Mouse (Mus musculus) limb, embryonic 13.5 days (tissue): ENCODE measurements around the gene Apol8. TPM values are rescaled to one million over a fixed set of nuclear protein-coding genes. Genes with fewer than 3 reads are reported as not detected.

Experiments
- ATAC-seq: fragments of 200-750 bp; cut with Nextera tagmentation; 2 replicates; pipeline ENCODE4 v1.8.0; 2017; ENCODE audit warnings: low read depth, moderate number of reproducible peaks, moderate TSS enrichment; ENCODE audit not compliant: low FRiP score
- H3K27ac ChIP-seq: fragments of 300-500 bp; sonication (generic); 2 replicates; pipeline ENCODE4 v1.5.1; 2015; ENCODE audit warnings: inconsistent platforms, mild to moderate bottlenecking, moderate library complexity
- H3K27me3 ChIP-seq: fragments of 300-500 bp; sonication (generic); 2 replicates; pipeline ENCODE4 v1.6.1; 2015; ENCODE audit warnings: mild to moderate bottlenecking, inconsistent platforms
- H3K36me3 ChIP-seq: fragments of 300-500 bp; sonication (generic); 2 replicates; pipeline ENCODE4 v1.6.1; 2015; ENCODE audit warnings: inconsistent platforms, mild to moderate bottlenecking, moderate library complexity
- H3K4me1 ChIP-seq: fragments of 300-500 bp; sonication (generic); 2 replicates; pipeline ENCODE4 v1.6.1; 2015; ENCODE audit warnings: inconsistent platforms
- H3K4me2 ChIP-seq: fragments of 300-500 bp; sonication (generic); replicated peaks from 2 replicates; pipeline ENCODE4 v1.6.1; 2015; ENCODE audit warnings: inconsistent platforms, mild to moderate bottlenecking, moderate library complexity
- H3K4me3 ChIP-seq: fragments of 300-500 bp; sonication (generic); 2 replicates; pipeline ENCODE4 v1.5.1; 2015; ENCODE audit warnings: moderate library complexity, mild to moderate bottlenecking, inconsistent platforms
- H3K9ac ChIP-seq: fragments of 300-500 bp; sonication (generic); 2 replicates; pipeline ENCODE4 v1.6.1; 2015; ENCODE audit warnings: mild to moderate bottlenecking, inconsistent platforms
- H3K9me3 ChIP-seq: fragments of 300-500 bp; sonication (generic); 2 replicates; pipeline ENCODE4 v1.6.1; 2016; ENCODE audit warnings: inconsistent platforms
- WGBS: fragments of 180-500 bp; shearing (Covaris S2); methylation state at CpG from one replicate; pipeline ENCODE4 v1.1.7; 2015; 5-methylcytosine and 5-hydroxymethylcytosine counted together
- polyA plus RNA-seq: library from polyadenylated mRNA; unstranded; fragments of >200 nt; fragmentation: Nextera tagmentation; extraction: Ambion mirVana; gene quantifications from 2 replicates; pipeline ENCODE4 v1.2.1, GENCODE M21; 2015

Gene Apol8
- polyA plus RNA-seq: 0.18 TPM in 1 of 2 replicates, not detected in the other

- H3K4me2 ChIP-seq: no peak within 1 kb of the TSS
- H3K4me1 ChIP-seq: no peaks in the 10 kb centered on the region
- no peak within 1 kb of the TSS for H3K9ac ChIP-seq
These were observed at the start of gene Apol8 for GRCm38 (mm10) chr15:77756848-77757247. Gene Apol8 (minus strand): TSS chr15:77757003.

DNA sequence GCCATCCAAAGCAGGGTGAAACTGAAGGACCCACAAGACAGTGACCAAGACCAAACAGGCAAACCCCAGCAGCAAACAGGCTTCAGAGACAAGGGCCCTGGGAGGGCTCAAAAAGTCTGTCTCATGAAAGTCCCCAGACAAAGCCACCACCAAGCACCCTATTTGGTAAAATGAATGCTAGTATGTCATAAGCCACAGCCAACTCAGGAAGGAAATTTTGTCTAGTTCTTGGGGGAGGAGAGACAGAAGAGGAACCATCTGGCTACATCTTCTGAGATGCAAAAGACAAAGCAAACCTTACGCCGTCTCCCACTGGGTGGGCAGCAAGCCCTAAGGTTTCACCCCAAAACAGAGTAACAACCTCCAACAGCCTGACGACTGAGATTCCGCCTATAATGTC is 48.9 kb upstream of the Apol8 start:
- no peak overlapping the region for H3K4me3 ChIP-seq
- no peak for ATAC-seq
- H3K9me3 ChIP-seq: no peaks in the 10 kb centered on the region
- H3K4me1 ChIP-seq: peaks cover 47% of the 10 kb centered on the region
- H3K9ac ChIP-seq: no peak overlapping the region
- 91% methylated on average over 4 of the region's 4 CpGs for WGBS
- no peak overlapping the region for H3K27ac ChIP-seq
- peaks cover 72% of the 10 kb centered on the region for H3K36me3 ChIP-seq
- no peak overlapping the region for H3K4me2 ChIP-seq
- H3K27me3 ChIP-seq: no peaks in the 10 kb centered on the region

More at GRCm38 (mm10) chr15:77756848-77757247, at the start of gene Apol8:
- Histone ChIP-seq H3K27me3 (no peaks in the 10 kb centered on the region; the same call in 1 of the 2 replicates), H3K27ac (no peak within 1 kb of the TSS), H3K4me3 (no peak within 1 kb of the TSS), H3K36me3 (peaks cover 25% of the 10 kb centered on the region), H3K9me3 (no peaks in the 10 kb centered on the region)
- WGBS: 11% methylated on average over 9 of the region's 9 CpGs
- ATAC-seq: no peak

DNA sequence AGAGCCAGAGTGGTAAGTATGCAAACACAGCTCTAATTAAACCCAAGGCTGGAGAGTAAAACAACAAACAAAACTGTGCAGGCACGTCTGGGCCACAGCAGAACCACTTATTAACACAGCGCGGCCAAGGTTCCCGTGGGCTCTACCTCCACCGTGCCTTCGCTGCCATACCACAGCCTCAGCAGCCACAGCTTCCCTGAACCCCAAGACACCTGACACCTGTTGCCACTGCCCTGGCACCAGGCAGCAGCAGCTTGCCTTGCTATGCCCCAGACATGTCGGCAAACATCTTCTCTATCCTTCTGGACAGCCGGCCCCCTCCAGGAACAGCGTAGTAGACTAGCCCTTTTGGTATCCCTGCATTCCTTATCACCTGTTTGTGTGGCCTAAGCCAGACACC is 48.1 kb upstream of the Apol8 start:
- Histone ChIP-seq H3K9ac (no peak overlapping the region; the same call in 1 of the 2 replicates), H3K27me3 (no peaks in the 10 kb centered on the region), H3K4me3 (no peak overlapping the region), H3K4me2 (no peak overlapping the region), H3K36me3 (peaks cover 72% of the 10 kb centered on the region), H3K27ac (peak overlapping the region; percentile 52; the same call in 1 of the 2 replicates), H3K9me3 (no peaks in the 10 kb centered on the region), H3K4me1 (peaks cover 47% of the 10 kb centered on the region)
- ATAC-seq: no peak
- 75% methylated on average over 9 of the region's 9 CpGs for WGBS

- peak overlapping the region; percentile 52; the same call in 1 of the 2 replicates for H3K27ac ChIP-seq
- WGBS: 76% methylated on average over 6 of the region's 6 CpGs
- no peak for ATAC-seq
These were observed 47.7 kb upstream of the Apol8 start for GRCm38 (mm10) chr15:77804460-77804859.

DNA sequence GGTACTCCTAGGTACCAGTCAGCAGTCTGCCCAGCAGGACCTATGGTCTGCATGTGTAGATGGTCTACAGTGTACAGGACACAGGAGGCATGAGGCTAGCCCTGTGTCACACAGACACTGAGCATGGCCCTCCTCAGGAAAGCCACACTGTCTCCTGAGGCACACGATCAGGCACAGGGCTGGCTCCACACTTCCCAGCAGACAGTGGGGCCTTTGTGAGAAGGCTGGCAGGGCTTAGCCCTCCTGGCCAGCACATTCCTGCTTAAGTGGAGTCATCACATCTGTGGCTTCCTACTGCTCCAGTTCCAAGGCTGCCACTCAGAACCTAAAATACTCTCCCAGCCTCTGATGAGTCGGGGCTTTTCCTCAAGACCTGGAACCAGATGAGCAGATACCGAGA is 46.9 kb upstream of the Apol8 start:
- no peak overlapping the region for H3K4me3 ChIP-seq

More at GRCm38 (mm10) chr15:77804460-77804859, 47.7 kb upstream of the Apol8 start:
- Histone ChIP-seq H3K9me3 (no peaks in the 10 kb centered on the region), H3K4me1 (peaks cover 48% of the 10 kb centered on the region), H3K4me3 (no peak overlapping the region), H3K36me3 (peaks cover 72% of the 10 kb centered on the region), H3K9ac (no peak overlapping the region; the same call in 1 of the 2 replicates), H3K4me2 (no peak overlapping the region), H3K27me3 (no peaks in the 10 kb centered on the region)

GRCm38 (mm10) chr15:77802992-77803391 is 46.2 kb upstream of the Apol8 start:
- Histone ChIP-seq H3K36me3 (peaks cover 69% of the 10 kb centered on the region), H3K27me3 (no peaks in the 10 kb centered on the region), H3K27ac (0 out of 2 replicates have a peak overlapping the region, but pooled peaks have one; percentile 52), H3K4me1 (peaks cover 63% of the 10 kb centered on the region), H3K9ac (no peak overlapping the region), H3K4me2 (no peak overlapping the region), H3K9me3 (no peaks in the 10 kb centered on the region), H3K4me3 (no peak overlapping the region)
- no peak for ATAC-seq
- WGBS: 84% methylated on average over 4 of the region's 4 CpGs

More for the DNA sequence above, 46.9 kb upstream of the Apol8 start:
- ATAC-seq: no peak
- Histone ChIP-seq H3K36me3 (peaks cover 72% of the 10 kb centered on the region), H3K27ac (peak overlapping the region; percentile 52; the same call in 1 of the 2 replicates), H3K27me3 (no peaks in the 10 kb centered on the region), H3K4me1 (peaks cover 55% of the 10 kb centered on the region), H3K9me3 (no peaks in the 10 kb centered on the region), H3K9ac (no peak overlapping the region), H3K4me2 (no peak overlapping the region)
- WGBS: 60% methylated on average over 3 of the region's 3 CpGs

DNA sequence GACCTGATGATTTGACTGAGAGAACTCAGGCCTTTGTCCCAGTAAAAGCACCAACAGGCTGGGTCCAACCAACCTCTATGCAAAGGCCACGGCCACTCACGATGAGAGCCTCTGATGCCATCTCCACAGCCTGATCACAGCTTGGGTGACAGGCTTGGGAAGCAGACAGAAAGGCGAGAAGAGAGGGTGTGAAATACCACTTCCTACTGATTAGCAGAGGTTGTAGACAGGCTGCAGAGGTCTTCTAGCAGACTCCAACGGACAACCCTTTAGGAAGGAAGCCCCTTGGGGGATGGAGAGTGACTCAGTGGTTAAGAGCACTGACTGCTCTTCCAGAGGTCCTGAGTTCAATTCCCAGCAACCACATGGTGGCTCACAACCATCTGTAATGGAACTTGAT is 44.4 kb upstream of the Apol8 start:
- Histone ChIP-seq H3K4me2 (no peak overlapping the region), H3K4me1 (peaks cover 66% of the 10 kb centered on the region), H3K9me3 (no peaks in the 10 kb centered on the region), H3K27ac (peak overlapping the region; percentile 67; the same call in 1 of the 2 replicates), H3K27me3 (no peaks in the 10 kb centered on the region), H3K9ac (no peak overlapping the region), H3K4me3 (no peak overlapping the region), H3K36me3 (peaks cover 55% of the 10 kb centered on the region)
- no peak for ATAC-seq
- WGBS: 55% methylated on average over 4 of the region's 4 CpGs

GRCm38 (mm10) chr15:77800511-77800910 is 43.7 kb upstream of the Apol8 start:
- ATAC-seq: no peak
- Histone ChIP-seq H3K9ac (no peak overlapping the region; the same call in 1 of the 2 replicates), H3K9me3 (no peaks in the 10 kb centered on the region), H3K4me1 (peaks cover 66% of the 10 kb centered on the region), H3K27ac (peak overlapping the region; percentile 97), H3K4me3 (no peak overlapping the region), H3K4me2 (no peak overlapping the region), H3K27me3 (no peaks in the 10 kb centered on the region), H3K36me3 (peaks cover 54% of the 10 kb centered on the region)

GRCm38 (mm10) chr15:77799491-77800474 is 43.0 kb upstream of the Apol8 start:
- peaks cover 54% of the 10 kb centered on the region for H3K36me3 ChIP-seq
- ATAC-seq: no peak
- no peaks in the 10 kb centered on the region for H3K27me3 ChIP-seq
- no peaks in the 10 kb centered on the region for H3K9me3 ChIP-seq
- no peak overlapping the region for H3K4me3 ChIP-seq
- WGBS: 84% methylated on average over 8 of the region's 8 CpGs
- H3K4me1 ChIP-seq: peaks cover 65% of the 10 kb centered on the region
- H3K27ac ChIP-seq: peak overlapping the region; percentile 97
- no peak overlapping the region for H3K4me2 ChIP-seq
- peak overlapping the region; percentile 54 for H3K9ac ChIP-seq

DNA sequence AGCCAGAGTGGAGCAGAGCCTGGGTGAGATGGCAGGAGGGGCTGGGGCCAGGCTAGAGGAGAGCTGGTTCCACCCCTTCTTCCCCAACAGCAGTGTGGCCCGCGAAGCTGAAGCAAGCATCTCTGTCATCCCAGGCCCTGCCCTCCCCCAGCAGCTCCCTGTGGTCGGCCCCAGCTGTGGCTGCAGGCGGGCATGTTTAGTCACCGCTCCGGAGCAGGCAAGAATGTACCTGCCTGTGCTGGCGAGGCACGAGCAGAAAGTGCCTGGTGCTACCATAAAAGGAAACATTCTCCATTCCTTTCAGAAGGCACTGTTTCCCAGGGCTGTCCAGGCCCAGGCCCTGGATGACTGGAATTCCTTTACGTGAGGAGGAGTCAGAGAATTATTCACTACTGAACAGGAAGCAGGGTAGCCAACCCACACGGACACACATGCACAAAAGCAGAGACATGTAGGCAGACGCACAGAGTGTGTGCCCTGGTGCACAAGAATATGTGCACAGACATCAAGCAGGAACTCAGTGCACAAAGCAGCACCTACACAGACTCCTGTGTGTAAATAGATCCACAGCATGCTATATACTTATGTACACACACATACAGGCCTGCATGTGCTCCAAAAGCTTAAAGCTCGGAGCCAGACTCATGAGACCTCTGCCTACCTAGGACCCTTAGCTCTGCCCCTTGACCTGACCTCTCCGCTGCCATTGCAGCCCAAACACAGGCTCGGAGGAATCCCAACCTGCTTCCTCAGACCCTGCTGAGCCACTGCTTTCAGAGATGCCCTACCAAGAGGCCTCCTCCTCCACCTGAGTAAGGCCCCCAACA is 42.1 kb upstream of the Apol8 start:
- no peaks in the 10 kb centered on the region for H3K9me3 ChIP-seq
- peaks cover 64% of the 10 kb centered on the region for H3K4me1 ChIP-seq
- H3K36me3 ChIP-seq: peaks cover 51% of the 10 kb centered on the region
- WGBS: 14% methylated on average over 14 of the region's 14 CpGs
- H3K27me3 ChIP-seq: no peaks in the 10 kb centered on the region
- peak overlapping the region; percentile 38 for H3K4me2 ChIP-seq
- H3K27ac ChIP-seq: peak overlapping the region; percentile 97
- peak; percentile 86 for ATAC-seq
- H3K4me3 ChIP-seq: no peak overlapping the region
- peak overlapping the region; percentile 54 for H3K9ac ChIP-seq

GRCm38 (mm10) chr15:77797609-77798411 is 41.0 kb upstream of the Apol8 start:
- 76% methylated on average over 14 of the region's 14 CpGs for WGBS
- Histone ChIP-seq H3K27ac (peak overlapping the region; percentile 97), H3K27me3 (no peaks in the 10 kb centered on the region), H3K9me3 (no peaks in the 10 kb centered on the region), H3K4me3 (no peak overlapping the region), H3K9ac (peak overlapping the region; percentile 54; the same call in 1 of the 2 replicates), H3K4me2 (peak overlapping the region; percentile 38; the same call in 1 of the 2 replicates), H3K4me1 (peaks cover 60% of the 10 kb centered on the region), H3K36me3 (peaks cover 49% of the 10 kb centered on the region)
- no peak for ATAC-seq
